Mouse (Mus musculus) left cerebral cortex, postnatal 36 days (tissue): ENCODE results near the gene Carf. TPM values are rescaled to one million over a fixed set of nuclear protein-coding genes. Genes with fewer than 3 reads are reported as not detected.
"Not testable (repeated sequence)": the region's sequence is repeated elsewhere in the genome, so short reads cannot be mapped to it uniquely, and the experiment has no call there.

Source experiments
- DNase-seq, 2 experiments: peaks; one replicate each; pipeline ENCODE4 v3.0.0; 2021 to 2022; ENCODE audit warnings: low spot score in 2 of 2, mixed read lengths in 1 of 2
- intact Hi-C: fragments of 180-260 bp; cut with DNase I; formaldehyde crosslinking; loops from one replicate; pipeline ENCODE4 v1.15.1; 2025
- total RNA-seq, 2 experiments: library from RNA; stranded (reverse); gene quantifications; 2 replicates each; pipeline ENCODE4 v1.2.3; 2021

The Carf gene
- total RNA-seq, 2 experiments from 2014 or later: 25.8 to 26.3 TPM

- not testable (repeated sequence) for DNase-seq
These were observed 79.8 kb downstream of the Carf start for GRCm38 (mm10) chr1:60177814-60178213.

DNA sequence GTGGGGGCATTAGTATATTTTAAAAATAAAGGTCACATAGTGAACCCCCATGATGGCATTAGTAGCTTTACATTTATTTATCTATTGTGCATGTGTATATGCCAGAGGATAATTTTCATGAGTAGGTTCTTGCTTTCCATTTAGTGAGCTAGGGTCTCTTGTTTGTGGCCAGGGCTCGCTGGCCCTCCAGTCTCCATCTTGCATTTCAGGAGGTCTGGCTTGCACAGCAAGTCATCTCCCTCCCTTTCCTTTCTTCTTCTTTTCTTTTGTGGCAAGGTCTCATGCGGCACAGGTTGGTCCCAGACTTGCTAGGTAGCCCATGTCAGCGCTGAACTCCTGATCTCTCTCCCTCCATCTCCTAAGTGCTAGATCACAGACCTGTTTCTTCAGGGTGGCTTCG lies 81.3 kb downstream of the Carf start:
- intact Hi-C loops: no loop called here
- no peak for DNase-seq

More at GRCm38 (mm10) chr1:60177814-60178213, 79.8 kb downstream of the Carf start:
- intact Hi-C loops: not testable (repeated sequence)

DNA sequence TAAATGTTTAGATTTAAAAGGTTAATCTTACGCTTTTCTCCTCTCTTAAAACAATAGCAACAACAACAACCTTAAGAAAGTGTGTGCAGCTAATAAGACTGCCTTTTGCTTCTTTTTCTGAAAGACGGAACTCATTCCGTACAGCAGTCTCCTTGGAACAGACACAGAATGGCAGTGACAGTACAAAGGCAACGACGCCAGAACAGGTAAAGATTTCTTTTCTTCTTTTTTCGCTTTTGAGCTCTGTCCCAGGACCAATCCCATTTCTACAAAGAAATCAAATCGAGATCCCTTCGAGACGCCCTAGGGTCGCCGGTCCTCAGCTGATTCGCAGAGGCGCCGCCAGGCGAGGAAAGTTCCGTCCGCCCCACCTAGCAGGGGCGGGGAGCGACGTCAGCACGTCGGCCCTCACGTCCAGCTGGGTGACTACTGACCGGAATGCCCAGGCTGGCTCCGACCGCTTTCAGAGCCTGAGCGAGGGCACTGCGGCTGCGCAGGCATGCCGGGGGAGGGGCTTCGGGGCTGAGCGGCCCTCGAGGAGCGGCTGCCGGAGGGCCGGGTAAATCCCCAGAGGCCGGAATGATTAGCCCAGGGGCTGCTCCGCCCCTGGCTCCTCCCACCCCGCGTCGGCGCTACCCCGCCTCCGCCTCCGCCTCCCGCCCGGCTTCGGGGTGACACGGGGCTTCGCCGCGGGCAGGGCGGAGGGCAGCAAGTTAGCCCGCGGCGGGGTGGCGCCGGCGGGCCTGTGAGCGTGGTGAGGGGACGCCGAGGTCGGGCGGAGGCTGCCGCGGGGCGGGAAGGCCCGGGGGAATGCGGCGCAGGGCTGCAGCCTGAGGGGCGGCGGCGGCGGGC lies 82.1 kb downstream of the Carf start, which contains the start of gene Nbeal1:
Gene Nbeal1 (plus strand): TSS at position 668 of the 852 bp plus-strand sequence.
- peak; percentile 99 for DNase-seq
- intact Hi-C loops: no loop called here

DNA sequence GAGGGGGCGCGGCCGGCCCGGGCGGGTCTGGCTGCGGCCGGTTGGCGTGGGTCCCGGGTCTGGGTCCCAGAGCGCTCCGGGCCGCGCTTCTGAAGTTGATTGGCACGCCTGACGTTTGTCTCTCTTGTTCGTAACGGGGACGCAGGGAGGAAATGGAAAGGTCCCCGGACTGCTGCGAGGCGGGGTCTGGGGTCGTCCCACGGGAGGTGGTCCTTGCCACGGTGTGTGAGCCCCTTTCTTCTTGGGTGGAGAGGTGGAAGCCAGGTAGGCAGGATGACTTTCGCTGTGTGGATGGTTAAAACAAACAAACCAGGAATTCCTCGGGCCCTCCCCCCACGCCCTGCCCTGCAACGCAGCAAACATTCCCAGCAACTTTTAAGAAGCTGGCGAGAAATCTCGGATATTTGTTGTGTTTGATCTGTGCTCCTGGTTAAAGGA lies 82.8 kb downstream of the Carf start:
- intact Hi-C loops: no loop called here
- no peak for DNase-seq

DNA sequence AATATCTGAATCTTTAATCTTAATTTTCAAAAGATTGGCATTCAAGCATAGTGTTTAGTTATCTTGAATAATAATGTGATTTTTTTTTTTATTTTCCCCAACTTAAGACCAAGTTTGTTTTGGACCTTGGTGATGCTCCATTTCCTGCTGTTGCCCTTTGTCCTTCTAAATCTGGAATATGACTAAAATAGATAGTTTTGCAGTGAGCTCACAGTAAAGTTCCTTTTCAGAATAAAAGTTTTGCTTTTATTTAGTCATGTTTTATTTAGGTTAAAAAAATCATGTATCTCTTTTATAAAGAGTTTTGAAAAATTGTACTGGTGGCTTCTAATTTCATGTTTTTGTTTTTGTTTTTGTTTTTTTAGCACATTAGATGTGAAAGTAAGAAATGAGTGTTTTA lies 90.4 kb downstream of the Carf start:
- intact Hi-C loops: no loop called here
- DNase-seq: no peak

- DNase-seq: no peak
- intact Hi-C loops: no loop called here
These were observed 98.8 kb downstream of the Carf start for GRCm38 (mm10) chr1:60196813-60197212.

GRCm38 (mm10) chr1:60199006-60199405 lies 101.0 kb downstream of the Carf start:
- intact Hi-C loops: no loop called here
- DNase-seq: no peak

Other genes with a start within 250 kb of the Carf start
- 10 to 100 TPM; 53.4 to 53.5 TPM for gene Fam117b, start 185.2 kb upstream of the Carf start, total RNA-seq
- gene Ica1l, start 55.1 kb upstream of the Carf start, total RNA-seq: 10 to 100 TPM; 37.0 to 38.6 TPM
- 10 to 100 TPM; 26.0 to 34.2 TPM for gene Wdr12, start 398 bp downstream of the Carf start, total RNA-seq
- 10 to 100 TPM; 17.8 to 26.9 TPM for gene Nbeal1, start 82.4 kb downstream of the Carf start, total RNA-seq
- gene Cyp20a1, start 245.1 kb downstream of the Carf start, total RNA-seq: 10 to 100 TPM in 1 of 2 experiments, 1 to 10 TPM in 1; 8.4 to 10.7 TPM